Mouse (Mus musculus) adipocyte (in vitro differentiated cells): Measurements from ENCODE around the gene Slc44a3.
"Not testable (repeated sequence)": the region's sequence is repeated elsewhere in the genome, so short reads cannot be mapped to it uniquely, and the experiment has no call there.

Experiments used
- DNase-seq: peaks from one replicate; pipeline ENCODE4 v3.0.0-alpha.2; 2016; ENCODE audit warnings: low spot score

Gene Slc44a3

DNA sequence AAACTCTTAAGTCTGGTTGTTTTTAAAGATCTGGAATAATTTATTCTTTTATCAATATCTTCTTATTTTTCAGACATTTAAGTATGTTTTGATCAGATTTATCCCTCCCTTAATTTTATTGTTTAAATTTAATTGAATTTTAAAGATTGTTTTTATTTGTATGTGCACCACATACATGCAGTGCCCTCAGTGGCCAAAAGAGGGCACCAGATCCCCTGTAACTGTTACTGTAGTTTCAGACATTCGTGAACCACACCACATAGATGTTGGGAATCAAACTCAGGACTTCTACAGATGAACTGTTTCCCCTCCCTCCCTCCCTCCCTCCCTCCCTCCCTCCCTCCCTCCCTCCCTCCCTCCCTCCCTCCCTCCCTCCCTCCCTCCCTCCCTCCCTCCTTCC lies 18.2 kb upstream of the Slc44a3 start:
- DNase-seq = peak; percentile 64

DNA sequence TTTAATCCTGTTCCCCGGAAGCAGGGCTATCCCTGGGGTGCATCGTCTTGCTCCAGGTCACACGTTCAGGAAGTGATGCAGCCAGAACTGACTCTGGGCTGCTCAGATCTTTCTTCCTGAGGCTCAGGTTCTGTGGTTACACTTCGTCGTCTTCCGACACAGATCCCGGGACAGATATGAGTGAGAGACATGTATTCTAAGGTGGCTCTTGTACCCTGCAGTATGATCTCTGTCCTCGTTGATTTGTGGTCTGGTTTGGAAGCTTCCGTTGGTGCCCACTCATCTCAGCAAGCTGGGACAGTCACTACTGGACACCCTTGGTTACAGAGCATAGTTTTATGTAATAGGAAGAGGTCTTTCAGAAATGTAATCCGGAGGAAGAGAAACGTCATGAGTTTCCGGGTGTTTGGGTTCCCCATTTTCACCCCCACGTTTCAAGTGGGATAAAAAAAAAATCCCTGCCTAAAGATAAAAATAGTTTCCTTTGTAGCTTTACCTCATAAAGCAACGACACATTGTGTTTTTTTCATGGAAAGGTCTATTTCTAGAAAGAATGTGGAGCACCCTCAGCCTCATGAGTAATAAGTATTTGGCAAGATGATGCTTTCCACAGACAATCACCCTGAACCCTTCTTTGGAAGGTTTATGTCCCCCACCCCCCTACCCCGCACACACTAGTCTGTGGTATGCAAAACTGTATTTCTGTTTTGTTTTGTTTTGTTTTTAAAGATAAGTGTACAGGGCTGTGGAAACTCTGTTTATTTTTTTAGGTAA lies 15.8 kb upstream of the Slc44a3 start:
- DNase-seq = no peak

DNA sequence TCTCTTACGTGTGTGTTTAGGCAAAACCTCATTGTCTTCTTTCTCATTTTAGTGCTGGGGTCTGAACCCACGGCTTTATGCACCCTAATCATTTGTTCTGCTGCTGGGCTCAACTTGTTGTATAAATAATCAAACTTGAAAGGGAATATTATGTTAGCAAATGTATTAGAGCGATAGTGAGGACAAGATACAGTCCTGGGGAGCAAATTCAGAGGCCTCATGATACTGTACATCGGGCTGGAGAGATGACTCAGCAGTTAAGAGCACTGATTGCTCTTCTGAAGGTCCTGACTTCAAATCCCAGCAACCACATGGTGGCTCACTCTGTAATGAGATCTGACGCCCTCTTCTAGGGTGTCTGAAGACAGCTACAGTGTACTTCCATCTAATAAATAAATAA lies 8.4 kb upstream of the Slc44a3 start:
- no peak for DNase-seq

DNA sequence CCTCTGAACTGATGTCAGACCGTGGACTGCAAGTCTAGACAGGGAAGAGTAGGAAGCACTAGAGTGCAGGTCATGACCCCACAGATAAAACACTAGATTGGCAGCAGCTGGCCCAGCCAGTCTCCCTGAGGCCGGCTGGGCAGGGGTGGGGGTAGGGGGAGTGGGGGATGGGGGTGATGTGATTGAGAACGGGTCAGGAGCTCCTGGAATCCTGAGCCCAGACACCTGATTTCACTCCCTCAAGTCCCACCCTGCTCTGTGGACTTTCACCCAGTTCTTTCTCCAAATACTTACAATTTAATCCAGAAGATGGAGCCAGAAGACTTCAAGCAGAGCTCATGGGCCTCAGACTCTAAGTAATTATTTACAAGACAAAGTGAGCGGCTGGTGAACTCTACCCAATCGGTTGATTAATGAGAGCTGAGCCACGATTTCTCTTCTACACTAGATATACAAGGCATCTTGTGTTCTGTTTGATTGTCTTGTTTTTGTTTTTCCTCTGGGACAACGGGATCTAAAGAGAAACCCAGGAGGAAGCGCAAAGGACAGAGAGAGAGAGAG lies 7.7 kb upstream of the Slc44a3 start:
- DNase-seq = peak; percentile 72

DNA sequence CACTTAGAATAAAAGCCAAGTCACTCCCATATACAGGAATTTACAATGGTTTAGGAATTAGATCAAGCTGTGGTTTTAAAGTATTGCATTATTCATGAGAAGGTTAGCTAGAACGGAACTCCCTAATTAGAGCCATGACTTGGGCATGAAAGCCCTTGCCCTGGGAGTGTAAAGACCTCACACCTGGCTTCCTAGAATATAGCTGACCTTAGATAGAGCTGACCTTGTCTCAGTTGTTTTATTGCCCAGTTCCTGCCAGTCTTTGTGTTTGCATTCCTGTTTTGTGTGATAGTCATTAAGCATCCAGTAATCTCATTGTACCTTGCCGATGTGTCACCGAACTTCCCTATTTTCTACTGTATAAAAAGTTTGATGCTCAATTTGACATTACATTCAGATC lies 6.6 kb upstream of the Slc44a3 start:
- not testable (repeated sequence) for DNase-seq

DNA sequence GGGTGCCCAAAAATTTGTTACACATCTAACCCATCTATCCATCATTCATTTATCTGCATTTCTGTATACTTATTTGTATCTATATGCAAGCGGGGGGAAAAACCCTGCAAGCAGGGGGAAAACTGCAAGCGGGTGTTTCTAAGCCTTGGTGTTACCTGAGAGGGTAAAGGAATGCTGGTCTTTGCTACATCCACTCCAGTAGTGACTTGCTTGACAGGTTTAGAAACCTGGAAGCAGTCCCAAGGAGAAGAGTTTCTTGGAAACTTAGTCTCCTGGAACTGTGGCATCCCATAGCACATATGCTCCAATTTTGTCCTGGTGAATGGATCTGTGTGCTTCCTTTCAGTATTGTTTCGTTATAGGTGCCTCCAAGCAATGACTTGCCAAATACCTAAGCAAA lies 5.8 kb upstream of the Slc44a3 start:
- no peak for DNase-seq

DNA sequence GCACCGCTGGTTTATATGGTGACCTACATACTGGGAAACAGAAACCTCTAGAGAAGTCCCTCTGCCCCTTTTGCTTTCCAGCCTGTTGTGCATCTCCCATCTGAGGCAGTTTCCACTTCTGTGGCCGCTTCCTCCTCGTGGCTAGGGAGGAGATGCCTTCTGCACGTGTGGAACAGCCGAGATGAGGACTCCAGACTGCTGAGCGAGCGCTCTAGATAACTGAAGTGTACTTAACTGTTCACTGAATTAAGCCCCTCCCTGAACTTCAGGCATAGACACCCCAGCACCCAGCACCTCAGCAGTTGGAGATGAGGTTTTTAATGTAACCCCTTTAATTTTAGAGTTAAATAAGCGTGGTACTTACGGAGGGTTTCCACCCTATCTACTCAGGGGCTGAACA lies 4.6 kb upstream of the Slc44a3 start:
- no peak for DNase-seq

DNA sequence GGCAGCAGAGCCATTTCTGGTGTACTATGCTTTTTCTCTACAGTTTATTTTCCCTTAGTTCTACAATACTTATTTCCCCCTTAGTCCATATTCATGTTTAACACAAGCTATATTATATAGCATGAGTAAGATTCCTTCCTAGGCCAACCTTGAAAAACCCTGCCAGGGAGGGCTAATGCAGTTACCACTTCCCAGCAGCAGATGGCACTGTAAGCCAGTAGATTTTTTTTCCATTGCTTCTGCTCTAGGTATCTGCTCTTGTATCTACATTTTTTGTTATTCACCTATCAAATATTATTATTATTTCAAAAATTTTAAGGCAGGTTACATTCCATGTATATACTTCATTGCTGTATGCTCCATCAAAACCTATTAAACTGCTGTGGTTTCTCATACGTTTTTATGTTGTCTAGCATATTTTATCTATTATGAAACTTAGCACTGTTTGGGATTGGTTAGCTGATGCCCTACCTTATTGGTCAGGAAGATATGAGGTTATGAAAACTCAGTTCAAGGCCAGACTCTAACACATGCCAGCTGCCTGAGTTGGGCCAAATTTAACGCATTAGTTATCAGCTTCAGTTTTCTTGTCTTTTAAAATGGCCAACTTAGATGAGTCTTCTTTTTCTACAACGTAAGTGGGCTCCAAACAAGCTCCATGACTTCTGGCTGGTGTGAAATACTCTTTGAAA lies 3.8 kb upstream of the Slc44a3 start:
- peak; percentile 74 for DNase-seq

DNA sequence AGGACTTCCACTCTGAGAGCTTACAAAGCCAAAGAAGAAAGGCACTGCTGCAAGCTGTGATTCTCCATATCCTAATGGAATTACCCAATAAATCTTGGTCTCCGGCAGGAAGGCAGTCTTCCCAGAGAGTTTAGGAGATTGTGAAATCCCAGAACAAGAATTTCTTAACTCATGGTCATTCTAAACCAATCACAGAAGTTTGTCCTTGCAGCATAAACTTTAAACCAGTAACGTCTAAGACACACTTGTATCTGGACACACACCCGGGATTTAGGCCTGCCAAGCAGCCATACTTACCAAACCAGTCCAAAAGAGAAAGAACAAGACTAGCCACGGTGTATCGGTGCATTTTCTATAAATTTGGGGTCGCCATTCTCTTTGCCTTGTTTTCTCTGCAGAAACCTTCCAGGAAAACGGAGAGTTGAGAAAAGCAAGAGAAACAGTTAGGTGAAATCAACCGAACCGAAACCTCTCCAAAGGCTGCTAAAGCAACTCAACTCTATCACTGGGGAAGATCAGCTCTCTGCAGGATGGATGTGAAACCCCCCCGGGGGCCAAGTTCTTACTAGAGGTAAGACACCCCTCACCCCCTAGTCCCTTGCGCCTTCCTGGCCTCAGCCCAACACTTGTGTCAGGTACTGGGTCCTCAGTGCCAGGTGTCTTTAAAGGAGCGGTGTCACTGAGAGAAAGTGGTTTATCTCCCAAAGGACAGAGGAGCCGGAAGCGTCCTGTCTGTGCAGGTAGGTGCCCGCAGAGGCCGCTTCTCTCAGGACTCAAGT lies 645 bp downstream of the Slc44a3 start:
- peak; percentile 94 for DNase-seq

DNA sequence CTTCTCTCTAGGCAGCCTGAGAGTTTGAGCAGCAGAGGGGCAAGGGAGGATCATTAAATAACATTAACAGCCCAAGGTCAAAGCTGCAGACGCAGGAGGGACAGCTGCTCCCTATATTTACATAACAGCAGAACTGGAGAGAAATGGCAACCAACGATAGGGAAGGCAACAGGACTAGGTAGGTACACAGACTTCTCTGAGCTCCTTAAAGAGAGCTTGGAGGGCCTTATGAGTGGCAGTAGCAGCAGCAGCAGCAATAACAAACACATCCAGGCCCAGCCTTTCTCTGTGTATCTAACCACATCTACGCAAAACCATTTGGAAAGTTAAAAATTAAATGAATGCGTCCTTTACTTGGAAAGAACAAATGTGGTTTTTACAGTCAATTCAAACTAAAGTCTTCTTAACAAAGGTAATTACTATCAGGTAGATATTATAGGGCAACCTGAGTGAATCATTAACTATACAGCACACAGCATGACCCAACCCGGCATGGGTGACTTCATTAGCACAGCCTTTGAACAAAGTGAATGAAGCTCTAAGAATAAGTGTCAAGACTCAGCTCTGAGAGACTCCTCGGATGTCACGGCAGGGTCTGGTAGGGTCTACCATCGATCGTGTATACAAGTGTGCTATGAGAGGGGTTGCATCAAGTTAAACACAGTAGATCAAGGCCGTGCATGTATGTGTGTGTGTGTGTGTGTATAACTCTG lies 1.5 kb downstream of the Slc44a3 start:
- no peak for DNase-seq

DNA sequence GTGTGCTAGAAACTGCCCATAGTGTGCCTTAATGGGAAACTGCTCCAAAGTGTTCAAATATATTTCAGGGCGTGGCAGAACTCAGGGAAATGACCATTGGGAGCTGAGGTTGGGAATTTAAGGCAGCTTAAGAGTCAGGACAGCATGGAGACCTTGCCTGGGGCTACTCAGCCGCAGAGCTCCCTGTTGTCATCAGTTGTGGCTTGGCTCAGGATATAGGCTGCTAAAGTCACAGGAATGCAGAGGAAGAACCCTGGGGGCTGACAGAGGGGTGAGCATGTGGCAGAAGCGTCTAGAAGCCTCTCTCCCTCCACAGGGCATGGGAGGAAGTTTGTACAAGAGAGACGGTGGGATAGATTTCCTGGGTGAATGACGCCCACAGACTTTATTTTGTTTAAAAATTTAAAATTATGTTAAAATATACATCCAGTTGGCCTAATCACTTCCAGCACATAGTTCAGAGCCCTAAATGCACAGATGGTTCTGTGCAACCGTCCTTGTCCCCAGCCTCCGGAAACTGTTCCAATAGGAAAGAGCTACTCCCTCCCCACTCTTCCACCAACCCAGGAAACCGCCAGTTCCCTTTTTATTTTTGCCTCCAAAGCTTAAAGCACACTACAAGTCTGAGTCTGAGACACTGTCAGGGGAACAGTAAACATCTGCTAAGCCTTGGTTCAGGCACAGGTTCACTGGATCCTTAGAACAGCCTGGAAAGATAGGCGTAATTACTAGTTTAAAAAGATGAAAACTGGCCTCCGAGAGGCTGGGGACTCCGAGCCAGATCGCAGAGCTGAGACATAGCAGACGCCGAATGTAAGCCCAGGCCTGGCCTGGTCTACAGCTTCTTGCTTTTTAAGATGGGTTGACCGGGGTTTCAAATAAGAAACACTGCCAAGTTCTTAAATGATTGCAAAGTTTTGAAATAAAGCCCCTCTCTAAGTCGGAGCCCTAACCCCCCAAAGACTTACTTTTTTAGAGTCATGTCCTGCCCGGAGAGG lies 5.8 kb downstream of the Slc44a3 start:
- DNase-seq = no peak

DNA sequence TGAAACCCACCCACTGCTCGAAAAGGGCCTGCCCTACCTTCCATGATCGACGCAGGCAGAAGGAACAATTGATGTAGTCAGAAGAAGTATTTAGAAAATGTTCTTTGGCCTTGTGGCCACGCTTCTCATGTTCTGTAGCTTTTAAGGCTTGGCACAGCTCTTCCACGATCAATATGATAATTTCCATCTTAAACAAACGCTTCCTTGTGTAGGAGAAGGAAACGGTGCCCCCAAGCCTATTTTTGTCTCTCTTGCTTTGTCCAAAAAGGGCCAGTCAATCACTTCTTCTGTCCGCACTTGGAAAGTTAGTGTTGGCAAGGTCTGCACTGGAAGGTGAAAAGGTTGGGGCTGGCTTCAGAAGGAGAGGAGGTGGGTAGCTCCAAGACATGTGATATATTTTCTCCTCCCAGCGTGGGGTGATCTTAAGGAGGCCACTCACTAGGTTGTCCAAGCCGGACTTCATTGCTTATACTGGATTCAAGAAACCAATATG lies 10.5 kb downstream of the Slc44a3 start:
- DNase-seq = no peak

DNA sequence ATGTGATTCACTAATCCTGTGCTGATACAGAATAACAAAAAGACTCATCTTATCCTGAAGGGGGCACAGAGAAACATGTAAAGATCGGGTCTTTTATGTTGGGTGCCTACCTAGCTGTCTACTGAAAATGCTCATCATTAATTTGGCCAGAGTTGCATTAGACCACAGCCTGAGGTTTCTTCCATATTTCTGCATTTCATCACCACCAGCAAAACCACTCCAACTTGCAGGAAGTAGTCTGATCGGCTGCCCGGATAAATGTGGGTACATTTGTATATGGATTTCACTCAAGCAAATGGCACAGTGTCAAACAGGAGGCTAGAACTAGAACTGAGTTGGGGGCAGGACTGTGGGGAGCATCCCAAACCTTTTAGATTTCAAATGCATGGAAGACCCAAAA lies 11.1 kb downstream of the Slc44a3 start:
- DNase-seq = no peak

DNA sequence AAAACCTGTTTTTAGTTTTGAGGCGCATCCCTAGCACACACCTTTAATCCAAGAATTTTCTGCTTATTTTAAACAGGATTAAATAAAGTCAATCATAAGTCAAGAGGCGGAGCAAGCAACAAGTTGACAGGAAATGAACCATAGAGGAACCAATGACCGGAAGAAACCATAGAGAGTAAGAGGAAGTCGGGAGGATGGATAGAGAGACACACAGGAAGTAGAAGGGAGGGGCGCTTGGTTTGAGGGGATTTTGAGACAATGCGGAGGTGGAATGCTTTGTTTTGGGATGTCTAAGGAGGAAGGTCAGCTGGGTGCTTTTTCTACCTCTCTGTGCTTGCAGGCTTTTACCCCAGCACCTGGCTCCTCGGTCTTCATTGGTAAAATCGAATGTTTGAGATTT lies 15.2 kb downstream of the Slc44a3 start:
- DNase-seq = no peak

DNA sequence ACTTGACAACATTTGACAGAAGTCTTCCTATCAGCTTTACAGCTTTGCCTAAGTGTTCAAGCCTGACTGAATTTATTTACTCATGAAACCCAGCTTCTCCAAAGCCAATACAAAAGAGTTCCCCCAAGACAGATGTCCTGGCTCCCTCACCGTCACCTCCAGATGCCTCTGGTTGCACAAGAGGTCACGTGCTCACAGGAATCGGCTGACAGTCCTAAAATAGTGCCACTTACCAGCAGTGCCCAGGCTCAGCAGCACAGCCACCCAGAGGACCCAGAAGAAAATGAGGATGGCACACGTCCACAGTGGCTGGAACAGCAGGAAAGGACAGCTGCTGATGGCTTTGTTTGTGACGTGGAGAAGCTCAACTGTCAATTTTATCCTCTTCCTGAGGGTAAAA lies 23.1 kb downstream of the Slc44a3 start:
- peak; percentile 48 for DNase-seq

DNA sequence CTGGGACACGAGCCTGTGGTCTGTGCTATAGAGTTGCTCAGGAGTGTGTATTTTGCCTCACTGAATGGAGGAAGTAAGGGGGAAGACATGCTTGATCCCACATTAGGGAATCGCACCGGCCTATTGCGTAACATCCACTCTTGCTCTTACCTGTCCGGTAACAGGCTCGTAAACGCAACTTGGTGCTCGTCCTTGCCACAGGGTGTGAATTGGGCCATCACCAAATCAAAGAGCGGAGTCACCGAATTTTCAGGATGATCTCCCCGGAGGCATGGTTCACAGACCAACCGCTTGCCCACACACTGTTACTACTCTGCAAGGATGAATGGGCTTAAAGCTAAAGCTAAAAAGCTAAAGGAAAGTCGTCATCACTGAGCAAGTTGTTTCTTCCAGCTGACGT lies 24.5 kb downstream of the Slc44a3 start:
- no peak for DNase-seq

DNA sequence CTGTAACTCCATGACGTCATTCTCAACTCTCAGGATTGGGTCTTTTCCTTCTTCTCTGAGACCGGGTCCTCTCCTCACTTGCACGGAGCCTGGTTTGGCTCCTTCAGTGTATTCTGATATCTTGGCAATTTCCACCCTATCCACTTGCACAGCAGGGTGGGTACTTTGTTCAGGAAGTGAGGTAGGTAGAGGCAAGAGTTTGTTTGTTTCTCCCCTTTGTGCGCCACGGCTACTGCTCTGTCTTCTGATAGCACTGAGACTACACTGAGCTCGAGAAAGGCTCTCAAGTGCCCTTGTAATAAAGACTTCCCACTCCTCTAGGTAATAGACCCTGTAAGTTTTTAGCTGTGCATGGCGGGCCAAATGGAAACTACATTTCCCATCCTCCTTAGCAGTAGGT lies 25.4 kb downstream of the Slc44a3 start:
- no peak for DNase-seq

DNA sequence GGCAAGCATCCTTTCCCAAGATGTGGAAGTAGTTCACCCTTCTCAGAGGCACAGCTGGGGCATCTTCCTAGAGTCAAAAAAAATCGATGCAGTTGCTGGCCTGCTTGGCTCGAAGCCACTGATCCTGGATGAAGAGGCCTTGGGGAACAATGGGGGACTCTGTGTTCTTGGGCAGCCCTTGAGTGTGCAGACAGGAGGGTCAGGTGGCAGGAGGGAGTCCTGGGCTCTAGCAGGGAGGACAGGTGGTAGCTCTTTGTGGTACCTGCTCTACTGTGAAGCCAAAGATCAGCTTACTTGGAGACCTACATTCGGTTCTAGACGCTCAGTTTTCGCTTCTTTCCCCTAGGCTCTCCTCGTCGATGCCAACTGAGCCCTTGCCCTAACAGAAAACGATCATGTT lies 26.0 kb downstream of the Slc44a3 start:
- DNase-seq = no peak

DNA sequence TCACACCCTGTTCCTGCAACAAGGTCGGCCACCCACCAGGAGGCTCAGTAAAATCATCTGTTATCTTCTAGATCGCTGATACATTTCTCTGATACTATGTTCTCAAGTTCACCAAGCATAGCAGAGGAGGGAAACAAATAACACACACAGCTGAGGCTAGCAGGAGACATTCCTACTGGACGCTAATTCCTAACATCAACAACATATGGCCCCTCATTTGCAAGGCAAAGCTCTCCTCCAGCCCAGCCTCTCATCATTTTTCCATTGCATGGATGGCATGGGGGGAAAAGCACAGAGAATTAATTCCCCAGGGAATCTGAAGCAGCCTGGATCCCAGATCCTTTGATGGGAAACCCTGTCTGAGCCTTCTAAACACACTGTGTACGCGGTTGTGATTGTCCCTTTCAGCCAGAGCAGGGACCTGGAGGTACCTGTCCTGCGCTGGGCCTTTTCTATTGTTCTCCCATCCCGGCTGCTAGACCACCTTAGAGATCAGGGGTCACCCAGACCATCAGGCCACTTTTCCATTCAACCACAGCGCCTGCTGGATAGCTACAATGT lies 27.2 kb downstream of the Slc44a3 start:
- no peak for DNase-seq

DNA sequence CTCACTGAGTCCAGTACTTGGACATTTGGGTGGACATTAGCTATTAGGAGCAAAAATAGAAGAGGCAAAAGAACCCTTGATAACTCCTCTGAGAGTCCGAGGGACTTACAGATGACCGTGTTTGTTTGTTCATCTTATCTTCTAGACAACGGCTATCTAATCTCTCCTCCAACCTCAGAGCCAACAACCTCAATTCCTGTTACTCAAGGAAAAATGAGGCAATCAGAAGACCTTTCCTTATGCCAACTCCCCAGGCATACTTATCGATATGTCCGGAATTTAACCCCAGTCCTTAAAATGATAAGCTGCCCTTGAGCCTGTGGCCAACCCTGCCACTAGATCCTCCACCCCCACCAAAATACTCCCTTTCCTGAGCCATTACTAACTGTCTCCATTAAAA lies 31.5 kb downstream of the Slc44a3 start:
- no peak for DNase-seq
